Mouse (Mus musculus) layer of hippocampus, postnatal 25 days (tissue): Measurements from ENCODE around the gene Lemd1. TPM values are rescaled to one million over a fixed set of nuclear protein-coding genes. Genes with fewer than 3 reads are reported as not detected.
"Not testable (repeated sequence)": the region's sequence is repeated elsewhere in the genome, so short reads cannot be mapped to it uniquely, and the experiment has no call there.

Experiments used
- DNase-seq, 2 experiments: peaks; one replicate each; pipeline ENCODE4 v3.0.0; 2022; ENCODE audit warnings: mixed read lengths in 2 of 2, low spot score in 1 of 2; ENCODE audit errors: extremely low spot score in 1 of 2
- total RNA-seq, 2 experiments: library from RNA; stranded (reverse); gene quantifications; 2 replicates each; pipeline ENCODE4 v1.2.3; 2021

Gene Lemd1
- total RNA-seq, 2 experiments from 2014 or later, result 1.1 to 1.7 TPM

GRCm38 (mm10) chr1:132234757-132235273 is 43.6 kb downstream of the Lemd1 start:
- DNase-seq, result no peak

GRCm38 (mm10) chr1:132237585-132238159 is 46.4 kb downstream of the Lemd1 start:
- peak; percentile 56 to 72 for DNase-seq

- no peak for DNase-seq
These were observed 53.8 kb downstream of the Lemd1 start for GRCm38 (mm10) chr1:132245010-132245409.

GRCm38 (mm10) chr1:132246137-132246536 is 54.9 kb downstream of the Lemd1 start:
- DNase-seq, result no peak

GRCm38 (mm10) chr1:132246641-132247040 is 55.4 kb downstream of the Lemd1 start:
- DNase-seq, result no peak

- no peak for DNase-seq
These were observed 63.2 kb downstream of the Lemd1 start for GRCm38 (mm10) chr1:132254467-132254866.

GRCm38 (mm10) chr1:132260331-132260730 is 69.1 kb downstream of the Lemd1 start:
- DNase-seq, result no peak

- no peak for DNase-seq
These were observed 69.8 kb downstream of the Lemd1 start for GRCm38 (mm10) chr1:132261058-132261457.

- no peak for DNase-seq
These were observed 72.4 kb downstream of the Lemd1 start for GRCm38 (mm10) chr1:132263618-132264017.

GRCm38 (mm10) chr1:132264577-132264976 is 73.3 kb downstream of the Lemd1 start:
- no peak for DNase-seq

GRCm38 (mm10) chr1:132265211-132265859 is 74.1 kb downstream of the Lemd1 start:
- DNase-seq, result no peak

GRCm38 (mm10) chr1:132265936-132266335 is 74.7 kb downstream of the Lemd1 start:
- DNase-seq, result no peak

GRCm38 (mm10) chr1:132266791-132267557 is 75.7 kb downstream of the Lemd1 start:
- no peak for DNase-seq

- no peak for DNase-seq
These were observed 76.7 kb downstream of the Lemd1 start for GRCm38 (mm10) chr1:132267959-132268358.

- no peak for DNase-seq
These were observed 77.3 kb downstream of the Lemd1 start for GRCm38 (mm10) chr1:132268418-132269060.

- no peak for DNase-seq
These were observed 80.0 kb downstream of the Lemd1 start for GRCm38 (mm10) chr1:132271237-132271636.

GRCm38 (mm10) chr1:132276694-132277093 is 85.5 kb downstream of the Lemd1 start:
- DNase-seq, result no peak

- DNase-seq, result no peak
These were observed 85.9 kb downstream of the Lemd1 start for GRCm38 (mm10) chr1:132277124-132277523.

- not testable (repeated sequence) for DNase-seq
These were observed 89.4 kb downstream of the Lemd1 start for GRCm38 (mm10) chr1:132280636-132281035.

- DNase-seq, result no peak
These were observed 90.4 kb downstream of the Lemd1 start for GRCm38 (mm10) chr1:132281523-132282176.
